In genomic region chr16:18677746-18678679, GRCm38 (mm10) we compare ENCODE assay signal across 10 mouse cellular contexts. TPM values are rescaled to one million over a fixed set of nuclear protein-coding genes. Genes with fewer than 3 reads are reported as not detected.
DNase-seq lines count a peak whose midpoint lies in the region; ATAC-seq and TF ChIP-seq lines count a peak whose summit lies in the region.
"Had no signal": no experiment of that assay in that cellular context is flagged by ENCODE, and none has a peak within 500 bp of the region (broad histone marks: within the 10 kb centered on the region; RNA-seq: fewer than 3 reads in every experiment).

No protein-coding gene starts in this region.

- 33% methylated on average over 17 of the region's 17 CpGs for WGBS in midbrain, embryonic 11.5 days
- 37% methylated on average over 17 of the region's 17 CpGs for WGBS in midbrain, embryonic 16.5 days
- 38% methylated on average over 17 of the region's 17 CpGs for WGBS in kidney, embryonic 16.5 days
- WGBS in liver, embryonic 13.5 days (ENCODE audit: insufficient replicate concordance), result 30% methylated on average over 17 of the region's 17 CpGs

- no peaks in the 10 kb centered on the region for H3K27me3 ChIP-seq in midbrain, embryonic 11.5 days (ENCODE audit: control insufficient read depth, insufficient read depth, low read length)
- no peaks in the 10 kb centered on the region for H3K27me3 ChIP-seq in midbrain, embryonic 16.5 days (ENCODE audit: control insufficient read depth, insufficient read depth, low read depth, low read length)
- no peaks in the 10 kb centered on the region for H3K27me3 ChIP-seq in kidney, embryonic 16.5 days (ENCODE audit: insufficient read depth, low read length)
- H3K27me3 ChIP-seq in liver, embryonic 13.5 days, result peaks cover 6% of the 10 kb centered on the region
- H3K27me3 ChIP-seq: heart, embryonic 13.5 days; stomach, embryonic 15.5 days had no signal

- DNase-seq in midbrain, embryonic 11.5 days (ENCODE audit: low spot score, missing footprints), result peak; percentile 91
- DNase-seq in brain, embryonic 14.5 days (ENCODE audit: low read depth), result peak; percentile 53
- DNase-seq in liver, embryonic 13.5 days, result peak; percentile 25
- DNase-seq in retina, postnatal 7 days (ENCODE audit: low read depth, low spot score), result peak; percentile 38
- DNase-seq in urinary bladder, adult 18-20 months (ENCODE audit: low spot score in 2 of 2), result peak; percentile 63 to 77

- no peak overlapping the region for H3K4me2 ChIP-seq in midbrain, embryonic 11.5 days
- H3K4me2 ChIP-seq in midbrain, embryonic 16.5 days (ENCODE audit: low read length), result no peak overlapping the region
- no peak overlapping the region for H3K4me2 ChIP-seq in kidney, embryonic 16.5 days (replicated peaks; ENCODE audit: low read depth, low read length)
- no peak overlapping the region for H3K4me2 ChIP-seq in liver, embryonic 13.5 days
- H3K4me2 ChIP-seq: heart, embryonic 13.5 days; stomach, embryonic 15.5 days had no signal

- H3K27ac ChIP-seq in midbrain, embryonic 11.5 days (ENCODE audit: low read depth, low read length), result no peak overlapping the region
- no peak overlapping the region for H3K27ac ChIP-seq in midbrain, embryonic 16.5 days (ENCODE audit: low read length)
- no peak overlapping the region for H3K27ac ChIP-seq in kidney, embryonic 16.5 days (ENCODE audit: low read length)
- no peak overlapping the region for H3K27ac ChIP-seq in liver, embryonic 13.5 days
- H3K27ac ChIP-seq: heart, embryonic 13.5 days; stomach, embryonic 15.5 days had no signal

- TF ChIP-seq CTCF in brain, embryonic 14.5 days (IDR thresholded peaks at IDR 0.05; ENCODE audit: borderline replicate concordance, extremely low read depth, insufficient read depth, insufficient read length), result peak; percentile 63

- H3K9ac ChIP-seq in midbrain, embryonic 11.5 days (ENCODE audit: low read length), result no peak overlapping the region
- no peak overlapping the region for H3K9ac ChIP-seq in midbrain, embryonic 16.5 days (ENCODE audit: low read depth, low read length)
- no peak overlapping the region for H3K9ac ChIP-seq in kidney, embryonic 16.5 days (replicated peaks; ENCODE audit: low read length)
- no peak overlapping the region for H3K9ac ChIP-seq in liver, embryonic 13.5 days
- H3K9ac ChIP-seq: heart, embryonic 13.5 days; stomach, embryonic 15.5 days had no signal

- H3K36me3 ChIP-seq in midbrain, embryonic 11.5 days (ENCODE audit: control insufficient read depth, insufficient read depth, low read length), result no peaks in the 10 kb centered on the region
- H3K36me3 ChIP-seq in midbrain, embryonic 16.5 days (ENCODE audit: control insufficient read depth, insufficient read depth, low read length), result no peaks in the 10 kb centered on the region
- no peaks in the 10 kb centered on the region for H3K36me3 ChIP-seq in kidney, embryonic 16.5 days (ENCODE audit: insufficient read depth, low read length)
- H3K36me3 ChIP-seq in liver, embryonic 13.5 days, result no peaks in the 10 kb centered on the region
- H3K36me3 ChIP-seq: heart, embryonic 13.5 days; stomach, embryonic 15.5 days had no signal

- H3K4me1 ChIP-seq in midbrain, embryonic 11.5 days (ENCODE audit: control insufficient read depth, insufficient read depth, low read length), result no peaks in the 10 kb centered on the region
- no peaks in the 10 kb centered on the region for H3K4me1 ChIP-seq in midbrain, embryonic 16.5 days (ENCODE audit: control insufficient read depth, insufficient read depth, low read length)
- 0 out of 2 replicates have a peak, but pooled peaks cover 2% of the 10 kb centered on the region for H3K4me1 ChIP-seq in kidney, embryonic 16.5 days (ENCODE audit: insufficient read depth, low read length)
- no peaks in the 10 kb centered on the region for H3K4me1 ChIP-seq in liver, embryonic 13.5 days (replicated peaks)
- H3K4me1 ChIP-seq: heart, embryonic 13.5 days; stomach, embryonic 15.5 days had no signal

- no peak overlapping the region for H3K4me3 ChIP-seq in midbrain, embryonic 11.5 days (ENCODE audit: low read depth, low read length)
- no peak overlapping the region for H3K4me3 ChIP-seq in midbrain, embryonic 16.5 days (ENCODE audit: low read depth, low read length)
- no peak overlapping the region for H3K4me3 ChIP-seq in kidney, embryonic 16.5 days (ENCODE audit: low read length)
- no peak overlapping the region for H3K4me3 ChIP-seq in liver, embryonic 13.5 days (replicated peaks)
- H3K4me3 ChIP-seq: heart, embryonic 13.5 days; stomach, embryonic 15.5 days had no signal

- no peak for TF ChIP-seq POLR2A in brain, embryonic 14.5 days (IDR thresholded peaks at IDR 0.05; ENCODE audit: borderline replicate concordance, extremely low read depth, insufficient read depth, insufficient read length, poor library complexity, severe bottlenecking)

- H3K9me3 ChIP-seq in midbrain, embryonic 11.5 days (ENCODE audit: control insufficient read depth, low read length), result no peaks in the 10 kb centered on the region
- no peaks in the 10 kb centered on the region for H3K9me3 ChIP-seq in midbrain, embryonic 16.5 days (replicated peaks; ENCODE audit: control insufficient read depth, low read length, poor library complexity, severe bottlenecking)
- no peaks in the 10 kb centered on the region for H3K9me3 ChIP-seq in kidney, embryonic 16.5 days (ENCODE audit: low read length)
- no peaks in the 10 kb centered on the region for H3K9me3 ChIP-seq in liver, embryonic 13.5 days (replicated peaks)
- H3K9me3 ChIP-seq: heart, embryonic 13.5 days; stomach, embryonic 15.5 days had no signal

- ATAC-seq in midbrain, embryonic 11.5 days (ENCODE audit: low FRiP score), result no peak; the same call in 1 of the 2 replicates
- ATAC-seq in midbrain, embryonic 16.5 days, result no peak
- peak; percentile 57; the same call in 1 of the 2 replicates for ATAC-seq in frontal cortex, adult (ENCODE audit: low TSS enrichment)
- 0 out of 2 replicates have a peak, but pooled peaks have one; percentile 46 for ATAC-seq in kidney, embryonic 16.5 days (ENCODE audit: low FRiP score, low TSS enrichment)
- no peak for ATAC-seq in liver, embryonic 13.5 days (ENCODE audit: low read depth)

RNA-seq across cellular contexts. Expression of gene Sept5, which starts 48.3 kb away (rescaled TPM):
- polyA plus RNA-seq in midbrain, embryonic 11.5 days (2014; fragmentation: Nextera tagmentation; extraction: Ambion mirVana), result 40.7 and 52.0 TPM in 2 replicates
- 240 and 262 TPM in 2 replicates for polyA plus RNA-seq in midbrain, embryonic 16.5 days (2015; fragmentation: Nextera tagmentation; extraction: Ambion mirVana)
- 266 and 348 TPM in 2 replicates for polyA plus RNA-seq in brain, embryonic 14.5 days (2012; rRNA removed)
- polyA plus RNA-seq in kidney, embryonic 16.5 days (2015; fragmentation: Nextera tagmentation; extraction: Ambion mirVana), result 17.9 and 21.4 TPM in 2 replicates
- 2.4 and 2.6 TPM in 2 replicates for polyA plus RNA-seq in liver, embryonic 13.5 days (2015; fragmentation: Nextera tagmentation; extraction: Ambion mirVana)

RNA-seq across cellular contexts. Expression of gene Gm49601, which starts 51.8 kb away (rescaled TPM):
- 1.7 and 3.3 TPM in 2 replicates for polyA plus RNA-seq in midbrain, embryonic 11.5 days (2014; fragmentation: Nextera tagmentation; extraction: Ambion mirVana)
- polyA plus RNA-seq in midbrain, embryonic 16.5 days (2015; fragmentation: Nextera tagmentation; extraction: Ambion mirVana), result 23.3 and 24.6 TPM in 2 replicates
- 89.4 and 112 TPM in 2 replicates for polyA plus RNA-seq in brain, embryonic 14.5 days (2012; rRNA removed)
- polyA plus RNA-seq in kidney, embryonic 16.5 days (2015; fragmentation: Nextera tagmentation; extraction: Ambion mirVana), result 2.1 and 2.6 TPM in 2 replicates
- 0.14 and 0.78 TPM in 2 replicates for polyA plus RNA-seq in liver, embryonic 13.5 days (2015; fragmentation: Nextera tagmentation; extraction: Ambion mirVana)

RNA-seq across cellular contexts. Expression of gene Gp1bb, which starts 55.8 kb away (rescaled TPM):
- 6.4 and 6.5 TPM in 2 replicates for polyA plus RNA-seq in midbrain, embryonic 11.5 days (2014; fragmentation: Nextera tagmentation; extraction: Ambion mirVana)
- 9.4 and 9.8 TPM in 2 replicates for polyA plus RNA-seq in midbrain, embryonic 16.5 days (2015; fragmentation: Nextera tagmentation; extraction: Ambion mirVana)
- polyA plus RNA-seq in brain, embryonic 14.5 days (2012; rRNA removed), result 19.9 and 22.5 TPM in 2 replicates
- 0.96 and 1.3 TPM in 2 replicates for polyA plus RNA-seq in kidney, embryonic 16.5 days (2015; fragmentation: Nextera tagmentation; extraction: Ambion mirVana)
- 25.2 and 32.4 TPM in 2 replicates for polyA plus RNA-seq in liver, embryonic 13.5 days (2015; fragmentation: Nextera tagmentation; extraction: Ambion mirVana)

Comparison
In these comparisons a context has a peak if more than half of its experiments do, and no peak if none do; other contexts are left out.
1. ATAC-seq: peak in frontal cortex, adult (single experiment) and kidney, embryonic 16.5 days (single experiment); none in midbrain, embryonic 11.5 days (single experiment), midbrain, embryonic 16.5 days (single experiment) and liver, embryonic 13.5 days (single experiment).
2. DNase-seq: peak in every context shown above with its lines; median percentile 91 in midbrain, embryonic 11.5 days; 70 in urinary bladder, adult 18-20 months; 53 in brain, embryonic 14.5 days; 38 in retina, postnatal 7 days; 25 in liver, embryonic 13.5 days.